Mouse (Mus musculus): Measurements from ENCODE around the gene Specc1. TPM values are rescaled to one million over a fixed set of nuclear protein-coding genes. Genes with fewer than 3 reads are reported as not detected.

Specc1 gene
- polyA plus RNA-seq, 1 experiment from 2014 or later, result 41.3 TPM

- WGBS (ENCODE audit: insufficient replicate concordance), result 39% methylated on average over 1 of the region's 1 CpGs
- H3K4me2 ChIP-seq, result no peak overlapping the region
- peak; percentile 47; the same call in 1 of the 2 replicates for ATAC-seq (ENCODE audit: low read depth)
- H3K27me3 ChIP-seq, result no peaks in the 10 kb centered on the region
- no peaks in the 10 kb centered on the region for H3K9me3 ChIP-seq (replicated peaks)
- no peak overlapping the region for H3K9ac ChIP-seq
- H3K27ac ChIP-seq, result no peak overlapping the region; the same call in 1 of the 2 replicates
- peaks cover 26% of the 10 kb centered on the region for H3K4me1 ChIP-seq (replicated peaks)
- no peak for DNase-seq
- no peak overlapping the region for H3K4me3 ChIP-seq (replicated peaks)
- H3K36me3 ChIP-seq, result no peaks in the 10 kb centered on the region
Observed at GRCm38 (mm10) chr11:62106401-62106871, 149.9 kb downstream of the Specc1 start.

GRCm38 (mm10) chr11:62107272-62107836 is 150.8 kb downstream of the Specc1 start:
- H3K4me2 ChIP-seq, result no peak overlapping the region
- H3K36me3 ChIP-seq, result no peaks in the 10 kb centered on the region
- WGBS (ENCODE audit: insufficient replicate concordance), result 62% methylated on average over 2 of the region's 2 CpGs
- no peak overlapping the region for H3K9ac ChIP-seq
- H3K27ac ChIP-seq, result no peak overlapping the region; the same call in 1 of the 2 replicates
- ATAC-seq (ENCODE audit: low read depth), result no peak
- no peak for DNase-seq
- no peaks in the 10 kb centered on the region for H3K27me3 ChIP-seq
- H3K4me1 ChIP-seq (replicated peaks), result peaks cover 31% of the 10 kb centered on the region
- no peaks in the 10 kb centered on the region for H3K9me3 ChIP-seq (replicated peaks)
- no peak overlapping the region for H3K4me3 ChIP-seq (replicated peaks)

- no peak for DNase-seq
- 67% methylated on average over 9 of the region's 9 CpGs for WGBS (ENCODE audit: insufficient replicate concordance)
Observed at GRCm38 (mm10) chr11:62118561-62118960, 162.0 kb downstream of the Specc1 start.

GRCm38 (mm10) chr11:62119871-62120270 is 163.3 kb downstream of the Specc1 start:
- no peak overlapping the region for H3K4me2 ChIP-seq
- no peak for DNase-seq
- no peaks in the 10 kb centered on the region for H3K9me3 ChIP-seq (replicated peaks)
- H3K4me3 ChIP-seq (replicated peaks), result no peak overlapping the region
- H3K9ac ChIP-seq, result no peak overlapping the region
- peaks cover 29% of the 10 kb centered on the region for H3K36me3 ChIP-seq
- ATAC-seq (ENCODE audit: low read depth), result no peak
- no peaks in the 10 kb centered on the region for H3K4me1 ChIP-seq (replicated peaks)
- 74% methylated on average over 3 of the region's 3 CpGs for WGBS (ENCODE audit: insufficient replicate concordance)
- no peak overlapping the region for H3K27ac ChIP-seq
- H3K27me3 ChIP-seq, result no peaks in the 10 kb centered on the region

More at GRCm38 (mm10) chr11:62118561-62118960, 162.0 kb downstream of the Specc1 start:
- no peak for ATAC-seq (ENCODE audit: low read depth)
- Histone ChIP-seq H3K9me3 (replicated peaks) (no peaks in the 10 kb centered on the region), H3K4me2 (no peak overlapping the region), H3K4me3 (replicated peaks) (no peak overlapping the region), H3K9ac (no peak overlapping the region), H3K27me3 (no peaks in the 10 kb centered on the region), H3K27ac (no peak overlapping the region), H3K36me3 (peaks cover 29% of the 10 kb centered on the region), H3K4me1 (replicated peaks) (no peaks in the 10 kb centered on the region)

- ATAC-seq (ENCODE audit: low read depth) (no peak), DNase-seq (no peak)
- Histone ChIP-seq H3K4me2 (no peak overlapping the region), H3K4me3 (replicated peaks) (no peak overlapping the region), H3K27ac (no peak overlapping the region), H3K9ac (no peak overlapping the region), H3K27me3 (no peaks in the 10 kb centered on the region), H3K9me3 (replicated peaks) (no peaks in the 10 kb centered on the region), H3K36me3 (peaks cover 29% of the 10 kb centered on the region), H3K4me1 (replicated peaks) (no peaks in the 10 kb centered on the region)
- WGBS (ENCODE audit: insufficient replicate concordance), result 65% methylated on average over 5 of the region's 5 CpGs
Observed at GRCm38 (mm10) chr11:62121365-62121764, 164.8 kb downstream of the Specc1 start.

- WGBS (ENCODE audit: insufficient replicate concordance), result 38% methylated on average over 3 of the region's 3 CpGs
- H3K36me3 ChIP-seq, result peaks cover 35% of the 10 kb centered on the region
- DNase-seq, result peak; percentile 61
- ATAC-seq (ENCODE audit: low read depth), result no peak
- peaks cover 5% of the 10 kb centered on the region; the same call in 1 of the 2 replicates for H3K4me1 ChIP-seq (replicated peaks)
- no peaks in the 10 kb centered on the region for H3K9me3 ChIP-seq (replicated peaks)
- H3K4me3 ChIP-seq (replicated peaks), result no peak overlapping the region
- no peak overlapping the region for H3K4me2 ChIP-seq
- no peak overlapping the region for H3K27ac ChIP-seq
- H3K9ac ChIP-seq, result no peak overlapping the region
- H3K27me3 ChIP-seq, result no peaks in the 10 kb centered on the region
Observed at GRCm38 (mm10) chr11:62127692-62128091, 171.1 kb downstream of the Specc1 start.

- no peak for ATAC-seq (ENCODE audit: low read depth)
- Histone ChIP-seq H3K9me3 (replicated peaks) (no peaks in the 10 kb centered on the region), H3K27me3 (no peaks in the 10 kb centered on the region), H3K4me2 (no peak overlapping the region), H3K4me3 (replicated peaks) (no peak overlapping the region), H3K36me3 (peaks cover 39% of the 10 kb centered on the region), H3K4me1 (replicated peaks) (peaks cover 5% of the 10 kb centered on the region; the same call in 1 of the 2 replicates), H3K27ac (no peak overlapping the region), H3K9ac (no peak overlapping the region)
- 82% methylated on average over 8 of the region's 8 CpGs for WGBS (ENCODE audit: insufficient replicate concordance)
- no peak for DNase-seq
Observed at GRCm38 (mm10) chr11:62128197-62128596, 171.6 kb downstream of the Specc1 start.

GRCm38 (mm10) chr11:62130191-62130590 is 173.6 kb downstream of the Specc1 start:
- Histone ChIP-seq H3K4me1 (replicated peaks) (peaks cover 5% of the 10 kb centered on the region; the same call in 1 of the 2 replicates), H3K9ac (no peak overlapping the region), H3K4me3 (replicated peaks) (no peak overlapping the region), H3K27ac (no peak overlapping the region), H3K27me3 (no peaks in the 10 kb centered on the region), H3K4me2 (no peak overlapping the region), H3K36me3 (peaks cover 56% of the 10 kb centered on the region), H3K9me3 (replicated peaks) (no peaks in the 10 kb centered on the region)
- 88% methylated on average over 3 of the region's 3 CpGs for WGBS (ENCODE audit: insufficient replicate concordance)
- no peak for ATAC-seq (ENCODE audit: low read depth)
- no peak for DNase-seq

GRCm38 (mm10) chr11:62130685-62131295 is 174.2 kb downstream of the Specc1 start:
- H3K9me3 ChIP-seq (replicated peaks), result no peaks in the 10 kb centered on the region
- H3K27me3 ChIP-seq, result no peaks in the 10 kb centered on the region
- H3K36me3 ChIP-seq, result peaks cover 59% of the 10 kb centered on the region
- peaks cover 5% of the 10 kb centered on the region; the same call in 1 of the 2 replicates for H3K4me1 ChIP-seq (replicated peaks)
- H3K9ac ChIP-seq, result no peak overlapping the region
- no peak overlapping the region for H3K4me3 ChIP-seq (replicated peaks)
- WGBS (ENCODE audit: insufficient replicate concordance), result 49% methylated on average over 2 of the region's 2 CpGs
- ATAC-seq (ENCODE audit: low read depth) (no peak), DNase-seq (no peak)
- H3K4me2 ChIP-seq, result no peak overlapping the region
- H3K27ac ChIP-seq, result no peak overlapping the region

GRCm38 (mm10) chr11:62131601-62132000 is 175.0 kb downstream of the Specc1 start:
- no peak for DNase-seq
- 55% methylated on average over 4 of the region's 4 CpGs for WGBS (ENCODE audit: insufficient replicate concordance)
- no peaks in the 10 kb centered on the region for H3K27me3 ChIP-seq
- H3K4me3 ChIP-seq (replicated peaks), result no peak overlapping the region
- H3K36me3 ChIP-seq, result peaks cover 59% of the 10 kb centered on the region
- peaks cover 5% of the 10 kb centered on the region; the same call in 1 of the 2 replicates for H3K4me1 ChIP-seq (replicated peaks)
- H3K9me3 ChIP-seq (replicated peaks), result no peaks in the 10 kb centered on the region
- no peak overlapping the region for H3K4me2 ChIP-seq
- no peak overlapping the region for H3K9ac ChIP-seq
- no peak overlapping the region for H3K27ac ChIP-seq
- no peak for ATAC-seq (ENCODE audit: low read depth)

GRCm38 (mm10) chr11:62134191-62134590 is 177.6 kb downstream of the Specc1 start:
- ATAC-seq (ENCODE audit: low read depth) (no peak), DNase-seq (no peak)
- Histone ChIP-seq H3K4me3 (replicated peaks) (no peak overlapping the region), H3K4me1 (replicated peaks) (peaks cover 5% of the 10 kb centered on the region; the same call in 1 of the 2 replicates), H3K27me3 (no peaks in the 10 kb centered on the region), H3K4me2 (no peak overlapping the region), H3K9me3 (replicated peaks) (no peaks in the 10 kb centered on the region), H3K9ac (no peak overlapping the region), H3K27ac (no peak overlapping the region), H3K36me3 (peaks cover 59% of the 10 kb centered on the region)
- 83% methylated on average over 2 of the region's 2 CpGs for WGBS (ENCODE audit: insufficient replicate concordance)

Data from liver, embryonic 13.5 days (tissue).